Mouse (Mus musculus) hindbrain, embryonic 16.5 days (tissue): ENCODE measurements around the gene Mtmr10. TPM values are rescaled to one million over a fixed set of nuclear protein-coding genes. Genes with fewer than 3 reads are reported as not detected.

ENCODE experiments used
- ATAC-seq: fragments of 200-750 bp; cut with Nextera tagmentation; 2 replicates; pipeline ENCODE4 v1.8.0; 2017; ENCODE audit warnings: moderate TSS enrichment, moderate library complexity
- H3K27ac ChIP-seq: fragments of 300-500 bp; sonication (generic); 2 replicates; pipeline ENCODE4 v1.5.1; 2014; ENCODE audit warnings: low read depth, mild to moderate bottlenecking, control low read depth, low read length, moderate library complexity
- H3K27me3 ChIP-seq: fragments of 300-500 bp; sonication (generic); replicated peaks from 2 replicates; pipeline ENCODE4 v1.6.1; 2014; ENCODE audit warnings: low read length; ENCODE audit not compliant: control insufficient read depth, insufficient read depth
- H3K36me3 ChIP-seq: fragments of 300-500 bp; sonication (generic); 2 replicates; pipeline ENCODE4 v1.6.1; 2014; ENCODE audit warnings: mild to moderate bottlenecking, low read length, moderate library complexity, mixed read lengths; ENCODE audit not compliant: control insufficient read depth, insufficient read depth
- H3K4me1 ChIP-seq: fragments of 300-500 bp; sonication (generic); 2 replicates; pipeline ENCODE4 v1.6.1; 2014; ENCODE audit warnings: low read depth, low read length; ENCODE audit not compliant: control insufficient read depth, insufficient read depth
- H3K4me2 ChIP-seq: fragments of 300-500 bp; sonication (generic); 2 replicates; pipeline ENCODE4 v1.6.1; 2014; ENCODE audit warnings: mild to moderate bottlenecking, low read length, control low read depth, moderate library complexity
- H3K4me3 ChIP-seq: fragments of 300-500 bp; sonication (generic); 2 replicates; pipeline ENCODE4 v1.5.1; 2014; ENCODE audit warnings: mild to moderate bottlenecking, low read length, control low read depth, moderate library complexity
- H3K9ac ChIP-seq: fragments of 300-500 bp; sonication (generic); 2 replicates; pipeline ENCODE4 v1.6.1; 2014; ENCODE audit warnings: low read depth, mild to moderate bottlenecking, control low read depth, low read length, moderate library complexity
- H3K9me3 ChIP-seq: fragments of 300-500 bp; sonication (generic); 2 replicates; pipeline ENCODE4 v1.6.1; 2014; ENCODE audit warnings: mild to moderate bottlenecking, low read length, moderate library complexity; ENCODE audit not compliant: control insufficient read depth
- WGBS: fragments of 180-500 bp; shearing (Covaris S2); extraction: QIAGEN DNeasy Blood & Tissue Kit; methylation state at CpG from one replicate; pipeline ENCODE4 v1.1.7; 2014; 5-methylcytosine and 5-hydroxymethylcytosine counted together
- polyA plus RNA-seq: library from polyadenylated mRNA; unstranded; fragments of >200 nt; fragmentation: Nextera tagmentation; extraction: Ambion mirVana; gene quantifications from 2 replicates; pipeline ENCODE4 v1.2.1, GENCODE M21; 2015

Mtmr10 gene
- polyA plus RNA-seq, 1 experiment from 2014 or later: 10.4 TPM

GRCm38 (mm10) chr7:64249715-64250114, 37.7 kb upstream of the Mtmr10 start:
- Histone ChIP-seq H3K27me3 (no peaks in the 10 kb centered on the region), H3K4me1 (no peaks in the 10 kb centered on the region), H3K36me3 (no peaks in the 10 kb centered on the region), H3K4me2 (no peak overlapping the region), H3K9ac (no peak overlapping the region), H3K4me3 (no peak overlapping the region), H3K9me3 (no peaks in the 10 kb centered on the region), H3K27ac (no peak overlapping the region)
- WGBS: 79% methylated on average over 4 of the region's 4 CpGs
- ATAC-seq: no peak

GRCm38 (mm10) chr7:64250417-64250816, 37.0 kb upstream of the Mtmr10 start:
- H3K4me2 ChIP-seq: no peak overlapping the region
- no peak overlapping the region for H3K4me3 ChIP-seq
- no peaks in the 10 kb centered on the region for H3K9me3 ChIP-seq
- ATAC-seq: no peak
- H3K27ac ChIP-seq: no peak overlapping the region
- no peaks in the 10 kb centered on the region for H3K4me1 ChIP-seq
- no peaks in the 10 kb centered on the region for H3K36me3 ChIP-seq
- no peaks in the 10 kb centered on the region for H3K27me3 ChIP-seq
- 90% methylated on average over 7 of the region's 7 CpGs for WGBS
- H3K9ac ChIP-seq: no peak overlapping the region

- Histone ChIP-seq H3K9me3 (no peaks in the 10 kb centered on the region), H3K27me3 (no peaks in the 10 kb centered on the region), H3K9ac (no peak overlapping the region), H3K4me1 (no peaks in the 10 kb centered on the region), H3K36me3 (no peaks in the 10 kb centered on the region), H3K4me3 (no peak overlapping the region), H3K4me2 (no peak overlapping the region), H3K27ac (no peak overlapping the region)
- ATAC-seq: no peak
- WGBS: 89% methylated on average over 3 of the region's 3 CpGs
These were observed 33.7 kb upstream of the Mtmr10 start for GRCm38 (mm10) chr7:64253736-64254135.

- 0 out of 2 replicates have a peak, but pooled peaks cover 2% of the 10 kb centered on the region for H3K9me3 ChIP-seq
- H3K9ac ChIP-seq: no peak overlapping the region
- no peaks in the 10 kb centered on the region for H3K27me3 ChIP-seq
- ATAC-seq: no peak
- no peak overlapping the region for H3K27ac ChIP-seq
- H3K36me3 ChIP-seq: no peaks in the 10 kb centered on the region
- WGBS: 84% methylated on average over 13 of the region's 13 CpGs
- H3K4me1 ChIP-seq: no peaks in the 10 kb centered on the region
- H3K4me2 ChIP-seq: no peak overlapping the region
- no peak overlapping the region for H3K4me3 ChIP-seq
These were observed 21.8 kb upstream of the Mtmr10 start for GRCm38 (mm10) chr7:64265502-64266279.

GRCm38 (mm10) chr7:64266587-64266986, 20.9 kb upstream of the Mtmr10 start:
- no peak for ATAC-seq
- WGBS: 89% methylated on average over 4 of the region's 4 CpGs
- Histone ChIP-seq H3K9me3 (no peaks in the 10 kb centered on the region), H3K27ac (no peak overlapping the region), H3K4me1 (no peaks in the 10 kb centered on the region), H3K27me3 (no peaks in the 10 kb centered on the region), H3K36me3 (no peaks in the 10 kb centered on the region), H3K4me3 (no peak overlapping the region), H3K4me2 (no peak overlapping the region), H3K9ac (no peak overlapping the region)

GRCm38 (mm10) chr7:64271926-64272325, 15.5 kb upstream of the Mtmr10 start:
- H3K4me3 ChIP-seq: no peak overlapping the region
- H3K9me3 ChIP-seq: no peaks in the 10 kb centered on the region
- H3K36me3 ChIP-seq: no peaks in the 10 kb centered on the region
- H3K27ac ChIP-seq: no peak overlapping the region
- WGBS: 10% methylated on average over 4 of the region's 4 CpGs
- no peak overlapping the region for H3K4me2 ChIP-seq
- no peak; the same call in 1 of the 2 replicates for ATAC-seq
- H3K4me1 ChIP-seq: no peaks in the 10 kb centered on the region
- H3K27me3 ChIP-seq: no peaks in the 10 kb centered on the region
- no peak overlapping the region for H3K9ac ChIP-seq

DNA sequence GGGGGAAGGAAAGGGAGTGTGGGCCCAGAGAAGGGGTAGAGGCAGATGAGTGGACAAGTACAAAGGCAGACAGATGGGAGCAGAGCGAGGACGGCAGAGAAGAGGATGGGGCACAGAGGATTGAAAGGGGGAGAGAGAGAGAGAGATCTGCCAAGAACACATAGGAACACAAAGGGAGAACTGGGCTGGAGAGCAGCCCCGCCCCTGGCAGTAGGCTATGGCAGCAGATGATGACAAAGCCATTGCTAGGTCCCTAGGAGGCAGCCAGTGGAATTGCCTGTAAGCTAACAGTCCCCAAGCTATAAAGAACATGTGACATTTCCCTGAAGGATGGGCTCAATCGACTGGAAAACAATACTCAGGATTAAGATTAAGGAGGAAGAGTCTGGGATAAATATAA, 11.9 kb upstream of the Mtmr10 start:
- Histone ChIP-seq H3K36me3 (no peaks in the 10 kb centered on the region), H3K4me2 (no peak overlapping the region), H3K9ac (no peak overlapping the region), H3K27ac (no peak overlapping the region), H3K4me1 (no peaks in the 10 kb centered on the region), H3K9me3 (no peaks in the 10 kb centered on the region), H3K27me3 (no peaks in the 10 kb centered on the region), H3K4me3 (no peak overlapping the region)
- peak; percentile 72 for ATAC-seq
- WGBS: 49% methylated on average over 4 of the region's 4 CpGs

DNA sequence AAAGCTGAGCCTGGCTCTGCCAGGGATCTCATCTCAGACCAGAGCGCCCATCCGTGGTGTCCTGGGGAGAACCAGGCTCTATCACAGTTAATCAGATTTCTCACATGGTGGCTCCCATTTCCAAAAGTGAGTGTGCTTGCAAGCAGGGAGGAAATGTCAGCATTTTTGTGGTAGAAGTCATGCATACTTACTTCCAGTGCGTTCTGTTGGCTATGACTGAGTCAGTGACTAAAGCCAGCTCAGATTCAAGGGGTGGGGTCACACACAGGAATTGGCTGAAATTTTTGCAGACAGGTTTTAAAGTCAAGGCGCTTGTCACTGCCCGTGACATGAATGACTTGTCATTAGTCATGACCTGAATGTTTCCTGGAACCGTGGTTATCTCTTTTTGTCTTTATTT, 10.5 kb upstream of the Mtmr10 start:
- Histone ChIP-seq H3K4me1 (no peaks in the 10 kb centered on the region), H3K4me3 (no peak overlapping the region), H3K9me3 (no peaks in the 10 kb centered on the region), H3K4me2 (no peak overlapping the region), H3K9ac (no peak overlapping the region), H3K27me3 (no peaks in the 10 kb centered on the region), H3K27ac (no peak overlapping the region), H3K36me3 (no peaks in the 10 kb centered on the region)
- ATAC-seq: no peak
- WGBS: 50% methylated on average over 6 of the region's 6 CpGs

GRCm38 (mm10) chr7:64278526-64278925, 8.9 kb upstream of the Mtmr10 start:
- H3K9ac ChIP-seq: no peak overlapping the region
- no peaks in the 10 kb centered on the region for H3K9me3 ChIP-seq
- H3K27ac ChIP-seq: no peak overlapping the region
- no peak overlapping the region for H3K4me3 ChIP-seq
- no peaks in the 10 kb centered on the region for H3K27me3 ChIP-seq
- WGBS: 95% methylated on average over 1 of the region's 1 CpGs
- H3K4me1 ChIP-seq: no peaks in the 10 kb centered on the region
- ATAC-seq: no peak
- no peaks in the 10 kb centered on the region for H3K36me3 ChIP-seq
- no peak overlapping the region for H3K4me2 ChIP-seq
